Mouse (Mus musculus) right cerebral cortex, postnatal 36 days (tissue): ENCODE measurements around the gene Crocc.
A peak's percentile ranks its signal among the peaks of the same experiment; 100 is the strongest.

Experiments used
- DNase-seq, 2 experiments: peaks; one replicate each; pipeline ENCODE4 v3.0.0; 2022; ENCODE audit warnings: low spot score in 2 of 2, mixed read lengths in 1 of 2

Crocc gene

DNA sequence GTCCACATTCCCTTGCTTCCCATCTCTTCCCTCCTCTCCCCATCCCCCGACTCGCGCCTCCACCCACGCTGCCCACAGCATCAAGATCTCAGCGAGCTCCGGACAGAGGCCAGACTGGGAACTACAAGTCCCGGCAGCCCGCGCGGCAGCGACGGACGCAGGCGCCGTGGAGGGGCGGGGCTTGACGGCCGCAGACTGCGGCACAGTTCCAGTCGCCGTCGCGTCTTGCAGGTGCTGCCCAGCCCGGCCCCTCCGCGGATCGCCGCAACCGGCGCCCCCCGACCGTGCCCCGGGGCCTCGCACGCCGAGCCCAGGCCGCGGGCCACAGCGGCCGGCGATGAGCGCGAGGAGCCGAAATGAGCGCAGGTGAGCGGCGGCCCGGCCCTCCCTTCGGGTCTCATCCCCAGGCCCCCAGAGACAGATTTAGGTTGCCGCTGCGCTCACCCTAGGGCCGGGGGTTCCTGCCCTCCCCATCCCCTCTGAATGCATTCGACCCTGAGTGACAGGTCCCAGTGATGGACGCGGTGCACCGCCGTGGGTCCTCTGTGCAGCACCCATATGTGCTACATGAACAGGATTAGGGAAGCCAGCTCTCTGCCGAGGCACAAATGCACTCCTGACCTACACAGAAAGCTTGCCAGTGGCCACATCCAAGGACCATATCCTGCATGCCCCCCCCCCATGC is 73.5 kb downstream of the Crocc start, which contains the start of gene Atp13a2:
Gene Atp13a2, plus strand, starts transcription at position 163 of the 685 bp plus-strand sequence.
- peak; percentile 90 for DNase-seq

GRCm38 (mm10) chr4:140986024-140986710 is 74.2 kb downstream of the Crocc start:
- no peak for DNase-seq

GRCm38 (mm10) chr4:140984544-140984943 is 75.8 kb downstream of the Crocc start:
- DNase-seq, result no peak

GRCm38 (mm10) chr4:140983442-140983841 is 76.9 kb downstream of the Crocc start:
- peak in 1 of 2 experiments; percentile 53 for DNase-seq

DNA sequence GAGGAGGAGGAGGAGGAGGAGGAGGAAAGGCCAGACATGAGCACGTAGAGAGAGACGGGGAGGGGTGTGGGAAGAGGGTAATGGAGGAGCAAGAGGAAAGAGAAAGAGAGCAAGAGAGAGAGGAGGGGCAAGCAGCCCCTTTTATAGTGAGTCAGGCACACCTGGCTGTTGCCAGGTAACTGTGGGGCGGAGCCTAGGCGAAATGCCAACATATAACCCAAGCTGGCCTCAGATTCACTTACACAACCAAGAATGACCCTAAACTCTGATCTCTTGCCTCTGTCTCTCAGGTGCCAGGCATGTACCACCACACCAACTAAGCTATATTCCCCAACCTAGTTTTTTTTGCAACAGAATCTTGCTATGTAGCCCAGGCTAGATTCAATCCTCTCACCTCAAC is 77.5 kb downstream of the Crocc start:
- DNase-seq, result no peak

DNA sequence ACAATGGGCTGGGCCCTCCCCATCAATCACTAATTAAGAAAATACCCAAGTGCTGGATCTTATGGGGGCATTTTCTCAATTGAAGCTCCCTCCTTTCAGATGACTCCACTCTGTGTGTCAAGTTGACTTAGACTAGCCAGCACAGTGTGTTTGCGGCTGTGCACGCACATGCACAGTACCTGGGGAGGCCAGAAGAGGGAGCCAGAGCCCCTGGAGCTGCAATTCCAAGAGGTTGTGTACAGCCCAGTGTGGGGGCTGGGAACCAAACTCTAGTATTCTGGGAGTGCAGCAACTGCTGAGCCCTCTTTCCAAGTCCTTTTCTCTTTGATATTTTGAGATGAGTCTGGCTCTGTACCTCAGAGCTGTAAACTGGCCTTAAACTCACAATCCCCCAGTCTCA is 78.7 kb downstream of the Crocc start:
- no peak for DNase-seq

DNA sequence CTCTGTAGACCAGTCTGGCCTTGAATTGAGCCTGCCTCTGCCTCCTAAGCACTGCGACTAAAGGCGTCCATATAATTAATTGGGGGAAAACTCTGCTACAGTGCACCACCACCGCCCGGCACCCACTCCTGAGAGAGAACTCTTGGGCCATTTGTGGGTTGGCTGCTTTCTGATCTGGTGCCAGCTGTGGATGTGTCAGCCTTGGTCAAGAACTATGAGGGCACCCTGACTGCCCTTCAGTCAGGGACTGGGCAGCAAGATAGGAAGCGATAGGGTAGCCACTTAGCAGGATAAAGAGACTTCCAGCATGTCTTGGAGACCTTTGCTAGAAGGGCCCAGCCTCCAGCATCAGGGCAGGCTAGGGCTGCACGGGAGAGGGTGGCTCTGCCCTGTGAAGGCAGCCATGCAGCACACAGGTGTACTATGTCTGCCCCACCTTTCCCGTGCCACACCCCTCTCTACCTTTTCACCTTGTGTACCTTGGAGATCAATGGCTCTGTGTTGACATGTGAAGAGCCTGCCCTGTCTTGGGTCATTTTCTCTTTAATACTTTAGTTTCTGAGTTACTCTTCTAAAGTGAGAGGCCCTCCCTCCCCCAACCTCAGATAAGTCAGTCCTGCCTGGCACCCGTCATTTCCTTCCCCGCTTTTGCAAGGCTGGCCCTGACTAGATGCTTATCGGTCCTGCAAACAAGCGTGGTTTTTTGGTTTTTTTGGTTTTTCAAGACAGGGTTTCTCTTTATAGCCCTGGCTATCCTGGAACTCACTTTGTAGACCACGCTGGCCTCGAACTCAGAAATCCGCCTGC is 82.3 kb downstream of the Crocc start:
- DNase-seq, result no peak

- no peak for DNase-seq
Measured at GRCm38 (mm10) chr4:140977278-140977677, 83.1 kb downstream of the Crocc start.

DNA sequence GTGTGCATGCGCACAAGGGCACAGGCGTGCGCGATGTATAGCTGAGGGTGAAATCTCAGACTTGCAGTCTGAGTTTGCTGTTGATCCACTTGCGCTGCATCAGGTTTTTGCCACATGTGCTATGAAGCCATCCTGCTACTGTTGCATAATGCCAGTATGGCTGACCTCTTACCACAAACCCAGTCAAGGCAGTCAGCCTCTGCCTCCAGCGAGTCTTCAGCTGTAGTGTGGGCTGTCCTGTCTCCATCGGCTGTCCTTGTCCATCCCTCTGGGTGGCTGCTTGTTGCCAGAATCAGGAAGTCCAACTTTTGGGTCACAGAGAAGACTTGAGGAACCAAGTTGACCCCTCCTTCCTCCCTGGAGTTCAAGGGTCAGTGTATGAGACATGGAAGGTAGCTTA is 85.0 kb downstream of the Crocc start:
- no peak for DNase-seq

GRCm38 (mm10) chr4:140974408-140974807 is 85.9 kb downstream of the Crocc start:
- DNase-seq, result no peak

DNA sequence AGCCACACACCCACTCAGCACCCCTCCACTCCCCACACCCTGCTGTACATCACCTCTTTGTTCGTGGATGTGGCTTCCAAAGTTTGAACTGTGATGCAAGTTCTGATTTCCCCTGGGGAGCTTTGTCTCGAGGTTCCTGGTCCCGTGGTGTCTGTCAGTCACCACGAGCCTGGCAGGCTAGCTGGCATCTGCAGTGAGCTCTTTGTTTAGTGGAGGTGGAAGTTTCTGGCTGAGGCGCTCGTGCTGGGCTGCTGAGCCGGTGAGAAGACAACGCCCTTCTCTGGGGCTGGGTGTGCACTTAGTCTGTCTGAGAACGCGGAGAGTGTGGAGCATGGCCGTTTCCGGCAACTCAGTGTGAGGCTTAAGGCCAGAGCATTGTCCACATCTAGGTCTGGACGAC is 88.7 kb downstream of the Crocc start:
- no peak for DNase-seq

DNA sequence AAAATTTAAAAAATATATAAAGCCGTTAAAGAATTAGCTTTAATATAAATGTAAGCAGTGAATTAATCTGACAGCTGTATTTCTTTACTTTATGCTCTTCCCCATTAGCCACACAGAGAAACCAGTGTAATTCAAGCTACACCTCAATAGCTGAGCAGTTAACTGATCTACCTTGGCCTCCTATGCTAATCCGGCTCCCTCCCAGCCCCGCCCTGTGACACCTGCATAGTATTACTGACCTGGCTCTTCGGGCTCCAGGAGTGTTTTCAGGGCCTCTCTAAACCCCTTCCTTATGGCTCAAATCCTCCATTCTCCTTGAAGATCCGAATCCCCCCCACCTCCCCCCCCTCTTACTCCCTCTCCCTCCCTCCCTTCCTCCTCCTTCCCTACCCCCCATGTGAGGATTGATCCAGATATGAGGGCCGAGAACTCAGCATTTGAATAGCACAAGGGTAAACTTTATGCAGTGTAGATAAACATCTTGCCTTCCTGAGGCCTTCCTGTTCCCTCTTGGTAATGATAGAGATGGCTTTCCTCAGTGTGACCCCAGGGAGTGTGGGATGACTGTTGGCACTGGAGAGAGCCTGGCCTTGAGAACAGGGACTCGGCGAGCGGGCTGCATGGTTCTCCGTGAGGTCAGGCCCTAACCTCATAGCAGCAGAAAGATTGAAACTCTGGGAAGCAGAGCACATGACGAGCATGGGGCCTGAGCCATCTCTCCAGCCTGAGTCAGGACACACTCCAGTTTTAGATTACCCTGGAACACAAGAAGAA is 92.8 kb downstream of the Crocc start:
- DNase-seq, result no peak
